Mouse (Mus musculus) mature B cell (primary cell): ENCODE measurements around the gene Aarsd1.
"Not testable (repeated sequence)": the region's sequence is repeated elsewhere in the genome, so short reads cannot be mapped to it uniquely, and the experiment has no call there.

ENCODE experiments used
- in situ Hi-C: fragments of 300-500 bp; cut with MboI; formaldehyde crosslinking; loops from 2 replicates; pipeline ENCODE4 v1.14.3; 2019

Aarsd1 gene

GRCm38 (mm10) chr11:101381817-101382216 is 35.6 kb downstream of the Aarsd1 start:
- in situ Hi-C loops = no loop called here

- in situ Hi-C loops = no loop called here
Observed at GRCm38 (mm10) chr11:101378926-101379325, 38.5 kb downstream of the Aarsd1 start.

GRCm38 (mm10) chr11:101378196-101378595 is 39.2 kb downstream of the Aarsd1 start:
- in situ Hi-C loops = not testable (repeated sequence)

GRCm38 (mm10) chr11:101374421-101374938 is 42.9 kb downstream of the Aarsd1 start:
- in situ Hi-C loops = no loop called here

- in situ Hi-C loops = no loop called here
Observed at GRCm38 (mm10) chr11:101370141-101370540, 47.3 kb downstream of the Aarsd1 start.

- in situ Hi-C loops = no loop called here
Observed at GRCm38 (mm10) chr11:101367326-101367935, 50.0 kb downstream of the Aarsd1 start, which contains the start of gene G6pc. G6pc (plus strand) TSS chr11:101367561.

GRCm38 (mm10) chr11:101364531-101364931 is 52.9 kb downstream of the Aarsd1 start:
- in situ Hi-C loops = no loop called here

GRCm38 (mm10) chr11:101360651-101361113 is 56.7 kb downstream of the Aarsd1 start:
- in situ Hi-C loops = no loop called here

GRCm38 (mm10) chr11:101359776-101360175 is 57.6 kb downstream of the Aarsd1 start:
- in situ Hi-C loops = no loop called here

GRCm38 (mm10) chr11:101357505-101358182 is 59.8 kb downstream of the Aarsd1 start:
- in situ Hi-C loops = no loop called here
